Mouse (Mus musculus): ENCODE results near the gene Rnf212b. TPM values are rescaled to one million over a fixed set of nuclear protein-coding genes. Genes with fewer than 3 reads are reported as not detected.
A peak's percentile ranks its signal among the peaks of the same experiment; 100 is the strongest.

Rnf212b gene
- total and polyA plus RNA-seq, 3 experiments, result not detected

- dilution Hi-C loops (cut with MboI; ENCODE audit: extremely low pct_ligation_motif_present, extremely low pct_unique_long_range_greater_than_20kb, low sequenced_read_pairs), result no loop called here
- TF ChIP-seq CTCF (conservative IDR thresholded peaks at IDR 0.05 in 1 of 2, IDR thresholded peaks at IDR 0.05 in 1 of 2; ENCODE audit: low read depth in 2 of 2, low read length in 2 of 2), result no peak
- TF ChIP-seq IRF4 (IDR thresholded peaks at IDR 0.05; ENCODE audit: low read depth, low read length), result no peak
- no peaks in the 10 kb centered on the region for H3K27me3 ChIP-seq (replicated peaks)
- no peak within 1 kb of the TSS for H3K27ac ChIP-seq (ENCODE audit: insufficient read depth, low read depth)
- no peak for DNase-seq (ENCODE audit: extremely low read depth)
- H3K4me3 ChIP-seq (replicated peaks in 1 of 3; ENCODE audit: low read depth in 2 of 3, low read length in 2 of 3, poor library complexity in 1 of 3), result peak within 1 kb of the TSS; percentile 61 to 81 (median 81)
- H3K4me1 ChIP-seq (ENCODE audit: control insufficient read depth in 1 of 2, insufficient read depth in 2 of 2), result peaks cover 0 to 26% of the 10 kb centered on the region in 2 experiments; a peak in 2 of 4 replicates
- H3K36me3 ChIP-seq (replicated peaks in 1 of 2; ENCODE audit: control insufficient read depth in 1 of 2, insufficient read depth in 1 of 2, low read length in 1 of 2), result peaks cover 16 to 19% of the 10 kb centered on the region in 2 experiments
- peak within 1 kb of the TSS; percentile 87 for H3K4me2 ChIP-seq (ENCODE audit: insufficient read depth, low read depth, poor library complexity, severe bottlenecking)
- in situ Hi-C loops (cut with MboI; ENCODE audit: low pct_ligation_motif_present, low pct_unique_long_range_greater_than_20kb, low sequenced_read_pairs), result no loop called here
- H3K9ac ChIP-seq (ENCODE audit: insufficient read depth, low read depth), result peak within 1 kb of the TSS; percentile 73
- peaks cover 25% of the 10 kb centered on the region for H3K79me2 ChIP-seq (replicated peaks; ENCODE audit: control insufficient read depth, extremely low read depth, insufficient read depth, poor library complexity, severe bottlenecking)
- no peaks in the 10 kb centered on the region for H3K9me3 ChIP-seq (replicated peaks; ENCODE audit: low read length)
Measured at GRCm38 (mm10) chr14:54892200-54892599, 78.3 kb downstream of the Rnf212b start, which contains the start of gene Pabpn1. Gene Pabpn1, plus strand, starts transcription at chr14:54892500.

- DNase-seq (ENCODE audit: extremely low read depth), result peak; percentile 100
- Histone ChIP-seq H3K36me3 (replicated peaks in 1 of 2; ENCODE audit: control insufficient read depth in 1 of 2, insufficient read depth in 1 of 2, low read length in 1 of 2) (peaks cover 26 to 31% of the 10 kb centered on the region in 2 experiments), H3K4me2 (ENCODE audit: insufficient read depth, low read depth, poor library complexity, severe bottlenecking) (peak overlapping the region; percentile 87; the same call in 1 of the 2 replicates), H3K27me3 (replicated peaks) (no peaks in the 10 kb centered on the region), H3K79me2 (replicated peaks; ENCODE audit: control insufficient read depth, extremely low read depth, insufficient read depth, poor library complexity, severe bottlenecking) (peaks cover 25% of the 10 kb centered on the region), H3K27ac (ENCODE audit: insufficient read depth, low read depth) (peak overlapping the region; percentile 51; the same call in 1 of the 2 replicates), H3K4me1 (ENCODE audit: control insufficient read depth in 1 of 2, insufficient read depth in 2 of 2) (peaks cover 0 to 32% of the 10 kb centered on the region in 2 experiments; a peak in 2 of 4 replicates), H3K9ac (ENCODE audit: insufficient read depth, low read depth) (peak overlapping the region; percentile 100), H3K9me3 (replicated peaks; ENCODE audit: low read length) (no peaks in the 10 kb centered on the region), H3K4me3 (replicated peaks in 1 of 3; ENCODE audit: low read depth in 2 of 3, low read length in 2 of 3, poor library complexity in 1 of 3) (peak overlapping the region; percentile 61 to 81 (median 81))
- no peak for TF ChIP-seq BHLHE40 (IDR thresholded peaks at IDR 0.05; ENCODE audit: low read depth, low read length)
- TF ChIP-seq POLR2A (IDR thresholded peaks at IDR 0.05; ENCODE audit: low read depth, low read length), result peak; percentile 80
- peak; percentile 85 for TF ChIP-seq TBP (conservative IDR thresholded peaks at IDR 0.05; ENCODE audit: low read depth, low read length)
- dilution Hi-C loops (cut with MboI; ENCODE audit: extremely low pct_ligation_motif_present, extremely low pct_unique_long_range_greater_than_20kb, low sequenced_read_pairs) (no loop called here), in situ Hi-C loops (cut with MboI; ENCODE audit: low pct_ligation_motif_present, low pct_unique_long_range_greater_than_20kb, low sequenced_read_pairs) (no loop called here)
Measured at GRCm38 (mm10) chr14:54893651-54894181, 79.8 kb downstream of the Rnf212b start.

GRCm38 (mm10) chr14:54894296-54895151, 80.6 kb downstream of the Rnf212b start:
- Histone ChIP-seq H3K4me1 (ENCODE audit: control insufficient read depth in 1 of 2, insufficient read depth in 2 of 2) (peaks cover 0 to 32% of the 10 kb centered on the region in 2 experiments; a peak in 2 of 4 replicates), H3K9me3 (replicated peaks; ENCODE audit: low read length) (no peaks in the 10 kb centered on the region), H3K27ac (ENCODE audit: insufficient read depth, low read depth) (0 out of 2 replicates have a peak overlapping the region, but pooled peaks have one; percentile 13), H3K36me3 (replicated peaks in 1 of 2; ENCODE audit: control insufficient read depth in 1 of 2, insufficient read depth in 1 of 2, low read length in 1 of 2) (peaks cover 26 to 38% of the 10 kb centered on the region in 2 experiments), H3K4me2 (ENCODE audit: insufficient read depth, low read depth, poor library complexity, severe bottlenecking) (peak overlapping the region; percentile 83; the same call in 1 of the 2 replicates), H3K27me3 (replicated peaks) (no peaks in the 10 kb centered on the region), H3K4me3 (replicated peaks in 1 of 3; ENCODE audit: low read depth in 2 of 3, low read length in 2 of 3, poor library complexity in 1 of 3) (peak overlapping the region; percentile 77 to 81 (median 80)), H3K79me2 (replicated peaks; ENCODE audit: control insufficient read depth, extremely low read depth, insufficient read depth, poor library complexity, severe bottlenecking) (peaks cover 25% of the 10 kb centered on the region), H3K9ac (ENCODE audit: insufficient read depth, low read depth) (peak overlapping the region; percentile 100)
- no peak for DNase-seq (ENCODE audit: extremely low read depth)
- TF ChIP-seq EP300 (IDR thresholded peaks at IDR 0.05; ENCODE audit: low read length), result no peak
- no peak for TF ChIP-seq RCOR1 (conservative IDR thresholded peaks at IDR 0.05; ENCODE audit: low read depth, low read length)
- TF ChIP-seq UBTF (IDR thresholded peaks at IDR 0.05; ENCODE audit: low read depth, low read length), result 0 out of 2 replicates have a peak, but pooled peaks have one; percentile 51
- in situ Hi-C loops (cut with MboI; ENCODE audit: low pct_ligation_motif_present, low pct_unique_long_range_greater_than_20kb, low sequenced_read_pairs) (no loop called here), dilution Hi-C loops (cut with MboI; ENCODE audit: extremely low pct_ligation_motif_present, extremely low pct_unique_long_range_greater_than_20kb, low sequenced_read_pairs) (no loop called here)

Data from CH12.LX (cell line).